ENCODE assay signal across 17 mouse cellular contexts in the genomic region with DNA sequence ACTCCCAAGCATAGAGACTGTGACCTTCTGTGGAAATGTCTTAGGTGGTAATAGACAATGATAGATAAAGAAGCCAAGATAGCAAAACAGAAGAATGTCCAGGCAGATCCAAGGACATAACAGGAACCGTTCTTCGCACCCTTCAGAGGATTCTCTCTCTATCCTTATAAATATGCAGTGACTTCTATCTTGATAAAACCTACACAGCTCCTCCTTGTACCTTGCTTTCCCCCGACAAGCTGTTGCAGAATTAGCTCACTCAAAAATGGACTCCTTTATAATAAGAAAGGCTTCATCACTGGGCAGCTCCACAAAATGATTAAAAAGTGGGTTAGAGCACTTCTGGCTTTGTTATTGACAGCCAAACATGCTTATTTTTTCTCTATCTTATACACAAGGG.
"Had no signal": no experiment of that assay in that cellular context is flagged by ENCODE, and none has a peak within 500 bp of the region (broad histone marks: within the 10 kb centered on the region; RNA-seq: fewer than 3 reads in every experiment).

No protein-coding gene starts in this region.

- DNase-seq: left cerebral cortex, postnatal 4 days; liver; liver, embryonic 13.5 days; liver, postnatal 0 days; lung, adult 18-20 months; lung, adult 2 months; lung, embryonic 14.5 days; lung, postnatal 10 days; lung, postnatal 14 days; lung, postnatal 36 days; lung, postnatal 4 days; midbrain, embryonic 14.5 days had no signal

- ATAC-seq: liver, embryonic 12.5 days; liver, postnatal 0 days; lung, postnatal 0 days; midbrain, embryonic 13.5 days; midbrain, embryonic 15.5 days; midbrain, embryonic 16.5 days had no signal
